Mouse (Mus musculus) embryo, embryonic 10.5 days (tissue): Measurements from ENCODE around the gene Acot6.

Experiments used
- DNase-seq: peaks from one replicate; pipeline ENCODE4 v3.0.0-alpha.2; 2015; ENCODE audit warnings: low spot score

Gene Acot6

DNA sequence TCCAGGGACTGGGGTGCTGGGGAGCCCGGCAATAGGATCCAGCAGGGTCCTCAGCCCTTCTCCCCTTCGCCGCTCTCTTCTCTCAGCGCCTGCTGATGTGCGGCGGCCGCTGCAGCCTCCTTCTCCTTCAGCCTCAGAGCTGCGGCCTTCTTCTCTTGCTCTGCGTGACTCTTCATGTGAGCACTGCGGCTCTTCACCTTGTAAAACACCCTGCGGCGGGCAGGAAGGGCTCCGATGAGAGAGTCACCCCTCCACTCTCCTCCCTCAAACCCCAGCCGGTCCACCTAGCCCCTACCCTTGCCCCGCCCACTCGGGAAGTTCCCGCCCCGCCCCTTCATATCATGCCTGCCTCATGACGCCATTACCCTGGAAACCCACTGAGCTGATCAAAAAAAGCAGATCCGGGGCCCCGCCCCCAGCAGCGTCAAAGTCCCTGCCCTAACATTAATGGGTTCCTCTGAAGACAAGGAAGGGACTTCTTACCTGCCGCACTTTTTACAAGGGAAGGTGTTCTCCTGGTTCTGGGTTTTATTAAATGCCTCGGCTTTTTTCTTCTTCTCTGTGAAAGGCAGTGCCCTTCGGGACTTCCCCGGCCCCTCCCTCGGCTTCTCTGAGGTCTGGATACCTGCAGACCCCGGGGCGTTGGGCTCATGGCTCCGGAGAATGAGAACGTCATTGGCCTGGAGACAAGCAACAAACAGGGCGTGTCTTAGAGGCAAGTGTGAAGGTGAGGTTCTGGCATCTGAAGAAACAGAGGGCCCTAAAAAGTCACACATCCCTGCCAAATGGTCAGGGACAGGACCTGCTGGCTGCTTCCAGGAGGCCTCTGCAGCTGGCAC is 52.1 kb downstream of the Acot6 start:
- DNase-seq: no peak

DNA sequence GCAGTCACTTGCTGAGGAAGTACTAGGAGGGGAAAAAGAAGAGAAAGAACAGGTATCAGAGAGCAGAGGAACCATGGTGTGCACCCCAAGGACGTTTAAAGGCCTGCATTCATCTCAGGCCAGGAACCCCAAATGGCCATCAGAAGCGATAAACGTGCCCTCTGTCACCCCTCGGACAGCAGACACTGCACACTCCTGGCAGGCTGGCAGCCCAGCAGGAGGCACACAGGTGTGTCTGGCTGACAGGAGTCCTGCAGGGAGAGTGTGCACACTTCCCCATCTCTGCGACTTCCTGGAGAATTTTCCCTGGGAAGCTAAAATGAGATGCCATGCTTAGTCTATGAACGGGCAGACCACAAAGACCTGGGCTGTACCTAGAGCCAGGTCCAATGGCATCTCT is 53.0 kb downstream of the Acot6 start:
- DNase-seq: no peak

DNA sequence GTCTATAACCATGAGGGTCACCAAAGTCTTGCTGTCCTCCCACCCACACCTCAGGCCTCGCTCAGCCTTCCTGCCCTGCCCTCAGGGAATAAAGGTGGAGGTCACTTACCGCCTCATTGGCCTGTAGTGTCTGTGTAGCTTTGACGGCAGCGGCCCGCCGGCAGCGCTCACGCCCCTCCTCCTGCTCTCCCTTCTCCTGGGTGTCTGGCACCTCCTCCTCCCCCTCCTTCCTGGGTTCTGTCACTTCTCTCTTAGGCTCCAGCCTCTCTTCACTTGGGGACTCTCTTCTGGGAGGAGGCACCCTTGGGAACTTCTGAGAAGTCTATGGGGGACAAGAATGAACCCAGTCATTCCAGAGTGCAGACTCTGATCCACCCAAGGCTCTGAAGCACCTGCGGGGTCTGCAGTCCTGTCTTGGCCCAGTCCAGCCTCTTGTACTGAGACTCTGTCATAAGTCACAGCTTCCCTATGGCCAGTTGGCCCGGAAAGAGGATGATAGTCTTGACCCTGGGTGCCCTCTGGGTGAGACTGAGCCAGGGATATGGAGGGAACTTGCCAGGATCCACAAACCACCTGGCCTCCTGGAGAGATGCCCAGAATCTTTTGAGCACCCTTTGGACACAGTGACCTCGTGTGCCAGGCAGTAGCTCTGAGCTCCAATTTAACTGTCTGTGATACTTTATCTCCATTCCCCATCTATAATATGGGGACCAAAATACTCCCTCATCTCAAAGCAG is 54.5 kb downstream of the Acot6 start:
- DNase-seq: no peak

DNA sequence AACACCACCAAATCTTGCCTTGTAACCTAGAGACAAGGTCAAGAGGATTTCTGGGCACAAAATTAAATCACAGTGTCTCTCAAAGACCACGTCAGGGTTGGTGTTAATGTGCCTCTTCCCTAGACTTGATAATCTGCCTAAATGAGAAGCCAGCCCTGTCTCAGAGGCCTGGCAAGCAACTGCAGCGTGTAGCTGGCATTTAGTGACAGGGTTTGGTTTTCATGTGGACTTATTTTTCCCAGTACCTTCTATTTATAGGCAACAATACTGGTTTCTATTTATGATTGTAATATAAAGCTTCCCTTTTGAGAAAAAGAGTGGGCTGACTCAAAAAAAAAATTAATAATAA is 55.0 kb downstream of the Acot6 start:
- no peak for DNase-seq

DNA sequence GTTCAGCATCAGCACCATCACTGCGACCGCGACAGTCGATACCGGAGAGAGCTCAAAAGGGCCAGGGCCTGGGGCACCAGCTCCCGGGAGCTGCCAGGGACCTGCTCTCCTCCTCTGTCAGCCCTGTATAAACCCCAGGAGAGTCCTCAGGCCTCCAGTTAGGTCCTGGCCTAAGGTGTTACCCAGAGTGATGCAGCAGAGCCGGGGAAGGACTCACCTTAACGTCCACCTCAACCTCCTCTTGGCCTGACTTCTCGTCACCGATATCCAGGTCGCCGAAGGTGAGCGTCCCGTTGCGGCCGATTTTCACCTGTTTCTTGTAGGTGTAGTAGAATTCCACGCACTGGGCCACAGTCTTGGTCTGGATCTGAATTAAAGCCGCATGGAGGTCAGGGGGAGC is 55.8 kb downstream of the Acot6 start:
- DNase-seq: no peak

DNA sequence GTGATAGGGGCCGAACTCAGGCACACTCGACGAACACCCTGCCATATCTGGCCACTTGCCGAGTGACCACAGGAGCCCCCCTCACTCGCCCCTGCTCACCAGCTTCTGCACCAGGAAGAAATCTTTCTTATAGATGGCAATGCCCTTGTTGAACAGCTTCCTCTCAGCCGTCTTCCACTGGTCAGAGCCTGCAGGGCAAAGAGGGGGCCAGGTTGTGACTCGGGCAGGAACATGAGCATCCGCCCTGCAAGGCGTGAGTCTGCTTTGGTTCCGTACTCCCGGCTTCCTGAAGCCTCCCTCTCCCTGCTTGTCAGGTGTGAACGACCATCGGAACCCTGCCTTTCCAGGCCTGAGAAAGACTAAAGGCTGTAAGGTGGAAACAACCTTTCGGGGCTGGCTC is 57.7 kb downstream of the Acot6 start:
- no peak for DNase-seq

DNA sequence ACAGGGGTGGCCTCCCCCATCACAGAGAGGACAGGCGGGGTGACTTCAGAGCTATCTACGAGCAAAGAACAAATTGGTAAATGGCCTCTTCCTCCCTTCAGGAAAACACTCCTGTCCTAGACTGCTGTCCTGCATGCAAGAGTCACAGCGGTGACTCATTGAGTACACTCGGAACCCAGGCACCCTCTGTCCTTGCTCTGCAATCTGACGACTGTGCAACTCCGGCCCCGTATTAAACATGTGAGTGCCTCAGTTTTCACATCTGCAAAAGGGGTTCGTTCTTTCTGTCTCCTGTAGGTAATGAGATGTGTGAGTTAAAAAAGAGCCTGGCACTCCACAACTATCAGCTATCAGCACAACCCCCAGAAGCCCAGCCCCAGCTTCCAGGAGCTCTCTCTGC is 60.0 kb downstream of the Acot6 start:
- no peak for DNase-seq
